Mouse (Mus musculus) left cerebral cortex, postnatal 36 days (tissue): ENCODE results near the gene Rxylt1. TPM values are rescaled to one million over a fixed set of nuclear protein-coding genes. Genes with fewer than 3 reads are reported as not detected.

Experiments
- DNase-seq, 2 experiments: peaks; one replicate each; pipeline ENCODE4 v3.0.0; 2021 to 2022; ENCODE audit warnings: low spot score in 2 of 2, mixed read lengths in 1 of 2
- intact Hi-C: fragments of 180-260 bp; cut with DNase I; formaldehyde crosslinking; loops from one replicate; pipeline ENCODE4 v1.15.1; 2025
- total RNA-seq, 2 experiments: library from RNA; stranded (reverse); gene quantifications; 2 replicates each; pipeline ENCODE4 v1.2.3; 2021

The Rxylt1 gene
- total RNA-seq, 2 experiments from 2014 or later: 40.9 to 46.5 TPM

DNA sequence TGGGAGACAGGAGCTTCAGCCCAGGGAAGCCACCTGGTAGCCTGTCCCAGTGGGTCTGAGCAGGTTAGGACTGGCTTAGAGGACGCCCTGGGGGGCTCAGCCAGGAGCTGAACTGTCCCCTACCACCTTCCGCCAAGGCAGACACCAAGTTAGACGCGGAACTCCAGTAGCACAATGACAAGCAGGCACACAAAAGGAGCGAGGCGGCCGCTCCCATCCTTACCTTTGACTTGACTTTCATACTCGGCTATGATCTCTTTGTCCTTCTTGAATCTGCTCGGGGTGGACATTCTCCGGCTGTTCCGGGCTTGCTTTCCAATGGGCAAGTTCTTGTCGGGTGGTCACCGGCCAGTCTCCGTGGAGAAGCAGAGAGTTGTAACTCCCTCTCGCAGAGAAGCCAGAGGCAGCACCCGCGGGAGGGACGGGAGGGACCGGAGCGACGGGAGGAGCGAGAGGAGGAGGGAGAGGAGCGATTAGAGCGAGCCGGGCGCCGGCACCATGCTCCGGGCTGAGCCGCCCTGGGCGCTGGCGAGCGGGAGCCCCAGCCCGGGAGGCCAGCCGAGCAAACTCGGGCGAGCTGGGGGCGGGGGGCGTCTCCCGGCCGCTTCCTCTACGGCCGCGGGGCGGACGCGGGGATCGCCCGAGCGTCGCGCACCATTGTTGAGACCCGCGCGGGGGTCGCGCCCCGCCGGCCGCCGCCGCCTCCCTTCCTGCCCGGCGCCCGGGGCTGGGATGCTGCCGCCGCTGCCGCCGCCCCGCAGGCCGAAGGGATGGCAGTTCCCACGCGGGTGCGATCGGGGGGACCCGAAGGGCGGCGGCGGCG lies 50.1 kb downstream of the Rxylt1 start, which contains the start of gene Srgap1:
Gene Srgap1, minus strand, starts transcription at position 412 of the 823 bp plus-strand sequence.
- DNase-seq: peak; percentile 35 to 37
- intact Hi-C loops: loop anchor here (5.0 kb wide), 1 partner anchor 210 kb away; no protein-coding TSS in a partner anchor

DNA sequence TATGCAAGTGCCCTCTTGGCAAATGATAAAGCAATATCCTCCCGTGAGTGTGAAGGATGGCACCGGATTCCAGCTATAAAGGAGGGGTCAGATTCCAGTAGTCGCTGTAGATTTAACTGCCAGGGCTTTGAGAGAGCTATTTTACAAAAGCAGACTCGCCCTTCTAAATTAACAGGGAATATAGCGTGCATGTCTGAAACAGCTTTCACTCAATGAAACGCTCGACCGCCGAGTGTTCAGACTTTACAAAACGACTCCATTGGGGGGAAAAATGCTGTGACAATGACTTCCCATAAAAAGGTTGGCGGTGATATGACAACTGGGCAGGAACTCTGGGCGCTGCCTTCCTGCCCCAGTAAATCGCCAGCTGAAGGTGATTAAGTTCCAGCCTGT lies 50.7 kb downstream of the Rxylt1 start:
- no peak for DNase-seq
- intact Hi-C loops: loop anchor here (5.0 kb wide), 1 partner anchor 209 kb away; no protein-coding TSS in a partner anchor

DNA sequence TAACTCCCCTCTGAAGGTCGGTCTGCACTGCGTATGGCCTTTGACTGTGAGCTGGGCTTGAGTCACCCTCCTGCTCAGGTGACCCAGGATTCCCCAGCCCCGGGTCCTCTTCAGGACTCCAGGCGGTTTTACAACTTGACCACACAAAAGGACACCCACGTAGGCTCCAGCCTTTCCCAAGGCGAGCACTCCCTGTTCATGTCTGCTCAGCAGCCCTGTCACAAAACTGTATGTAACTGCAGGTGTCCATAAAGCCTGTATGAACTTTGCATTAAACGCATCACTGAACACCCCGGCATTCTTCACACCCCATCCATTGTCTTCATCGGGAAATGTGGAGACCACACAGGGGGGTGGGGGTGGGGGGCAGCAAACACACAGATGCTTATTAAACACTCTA lies 51.2 kb downstream of the Rxylt1 start:
- DNase-seq: no peak
- intact Hi-C loops: loop anchor here (5.0 kb wide), 1 partner anchor 209 kb away; no protein-coding TSS in a partner anchor

DNA sequence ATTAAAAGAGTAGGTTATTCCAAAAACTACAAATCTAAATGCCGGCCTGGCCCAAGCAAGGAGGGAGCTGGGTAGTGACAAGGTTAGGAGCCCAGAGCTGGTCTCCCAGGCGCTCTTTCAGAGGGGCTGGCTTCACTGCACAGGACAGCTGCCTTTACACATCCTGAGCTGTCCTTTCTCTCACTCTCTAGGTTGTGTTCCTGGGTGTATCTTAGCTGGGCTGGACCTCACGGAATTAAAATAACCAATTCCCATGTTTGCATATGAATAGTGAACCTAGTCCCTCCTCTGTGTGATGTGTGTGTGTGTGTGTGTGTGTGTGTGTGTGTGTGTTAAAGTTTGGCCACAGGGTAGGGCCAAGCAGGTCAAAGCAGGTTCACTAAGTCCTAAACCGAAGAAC lies 52.2 kb downstream of the Rxylt1 start:
- no peak for DNase-seq
- intact Hi-C loops: loop anchor here (5.0 kb wide), 2 partner anchors 83 to 208 kb away; no protein-coding TSS in a partner anchor

DNA sequence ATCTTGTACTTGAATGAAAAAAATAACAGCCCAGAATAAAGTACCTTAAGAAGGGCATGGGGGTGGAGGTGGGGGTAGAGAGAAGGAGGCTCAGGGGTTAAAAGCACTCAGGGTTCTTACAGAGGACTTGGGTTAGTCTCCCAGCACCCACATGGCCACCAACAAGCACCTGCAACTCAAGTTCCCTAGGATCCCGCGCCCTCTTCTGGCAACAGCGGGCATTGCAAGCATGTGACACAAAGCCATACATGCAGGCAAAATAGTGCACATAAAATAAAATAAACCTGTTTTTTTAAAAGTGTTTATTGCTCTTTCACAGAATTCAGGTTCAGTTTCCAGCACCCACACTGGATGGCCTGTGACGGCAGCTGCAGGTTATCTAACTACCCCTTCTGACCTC lies 56.8 kb downstream of the Rxylt1 start:
- intact Hi-C loops: loop anchor here (5.0 kb wide), 1 partner anchor 78 kb away; no protein-coding TSS in a partner anchor
- DNase-seq: no peak

DNA sequence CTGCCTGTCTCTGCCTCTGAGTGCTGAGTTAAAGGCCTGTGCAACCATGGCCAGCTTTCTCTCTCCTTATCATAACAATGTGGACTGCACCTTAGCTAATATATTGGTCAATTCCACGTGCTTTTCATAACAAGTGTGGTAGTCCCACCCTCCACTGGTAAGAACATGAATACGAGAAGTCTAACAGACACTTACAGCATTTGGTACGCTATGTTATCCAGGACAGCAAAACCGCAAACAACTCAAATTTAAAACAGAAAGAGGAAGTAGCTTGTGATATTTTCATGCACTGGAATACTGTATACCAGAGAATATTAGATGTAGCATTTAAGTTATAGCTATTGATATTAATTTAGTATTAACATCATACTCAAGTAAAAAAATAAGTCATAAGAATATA lies 57.6 kb downstream of the Rxylt1 start:
- DNase-seq: no peak
- intact Hi-C loops: no loop called here

DNA sequence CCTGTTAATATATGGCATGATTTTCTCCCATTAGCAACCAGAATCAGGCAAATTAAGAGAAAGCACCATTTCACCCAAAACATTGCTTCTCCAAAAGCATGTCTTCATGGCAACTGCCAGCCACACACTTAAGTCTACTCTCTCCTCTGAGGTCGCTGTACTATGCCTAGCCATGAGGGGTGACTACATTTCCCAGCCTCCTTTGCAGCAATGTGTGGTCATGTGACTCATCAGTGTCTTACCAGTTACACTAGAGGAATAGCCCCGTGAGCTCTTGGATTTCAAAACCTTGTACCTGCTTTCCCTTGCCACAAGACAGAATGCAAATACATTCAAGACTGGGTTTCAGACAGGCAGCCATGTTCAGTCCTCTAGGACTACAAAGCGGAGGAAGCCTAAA lies 58.6 kb downstream of the Rxylt1 start:
- intact Hi-C loops: no loop called here
- no peak for DNase-seq

DNA sequence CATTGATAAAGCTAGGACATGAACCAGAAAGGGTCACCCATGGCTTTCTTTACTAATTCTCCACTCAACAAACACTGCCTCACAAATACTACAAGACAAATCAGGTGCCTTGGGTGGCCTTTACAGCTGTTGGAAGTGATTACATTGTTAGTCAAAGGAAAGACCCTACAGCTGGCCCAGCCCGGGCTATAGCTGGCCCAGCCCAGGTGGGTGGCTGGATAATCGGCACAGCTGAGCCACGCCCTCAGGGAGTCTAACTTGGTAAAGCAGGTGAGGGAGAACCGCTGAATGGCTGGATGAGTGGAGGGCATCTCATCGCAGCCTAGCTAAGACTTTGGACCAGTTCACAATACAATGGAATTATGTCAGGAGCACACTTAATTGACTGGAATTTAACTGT lies 63.9 kb downstream of the Rxylt1 start:
- no peak for DNase-seq

DNA sequence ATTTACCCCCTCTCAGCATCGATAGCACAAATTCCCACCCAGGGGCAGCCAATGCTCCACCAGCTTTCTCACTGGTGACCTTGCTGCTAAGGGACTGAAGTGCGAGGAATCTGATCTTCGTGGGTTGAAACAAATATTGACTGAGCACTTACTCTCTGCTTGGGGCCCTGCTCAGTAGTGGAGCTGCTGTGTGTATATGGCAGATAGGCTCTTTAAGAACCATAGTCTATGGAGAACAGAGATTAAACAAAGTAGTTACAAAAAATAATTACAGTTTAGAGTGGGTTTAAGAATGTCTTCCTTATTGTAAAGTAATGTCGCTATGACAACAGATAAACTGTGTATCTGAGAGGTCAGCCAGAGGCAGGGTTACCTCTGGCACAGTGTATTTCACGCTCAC lies 66.8 kb downstream of the Rxylt1 start:
- no peak for DNase-seq
- intact Hi-C loops: no loop called here

More for the DNA sequence above, 63.9 kb downstream of the Rxylt1 start:
- intact Hi-C loops: no loop called here

DNA sequence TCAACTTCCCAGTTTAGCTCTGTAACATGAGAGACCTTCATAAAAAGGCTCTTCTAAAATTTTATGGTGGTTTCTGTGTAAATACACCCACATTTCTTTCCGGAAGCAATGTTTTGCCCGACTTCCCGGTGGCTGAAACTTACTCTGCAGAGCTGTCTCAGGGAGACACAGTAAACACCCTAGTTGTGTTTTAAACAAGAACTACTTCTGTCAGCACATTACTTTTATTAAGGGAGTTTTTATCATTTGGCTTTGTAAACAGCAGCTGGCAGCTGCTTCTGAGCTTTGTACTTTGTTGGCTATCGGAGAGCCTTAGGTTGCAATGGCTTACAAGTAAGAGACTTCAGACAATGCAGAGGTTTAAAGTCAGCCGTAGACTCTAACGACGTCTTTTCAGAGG lies 67.4 kb downstream of the Rxylt1 start:
- no peak for DNase-seq
- intact Hi-C loops: no loop called here

Other genes with a start within 250 kb of the Rxylt1 start
- gene Srgap1, start 50.1 kb downstream of the Rxylt1 start, total RNA-seq: 10 to 100 TPM in 1 of 2 experiments, 1 to 10 TPM in 1; 7.7 to 11.1 TPM